ENCODE assay signal across 8 mouse cellular contexts in the genomic region with DNA sequence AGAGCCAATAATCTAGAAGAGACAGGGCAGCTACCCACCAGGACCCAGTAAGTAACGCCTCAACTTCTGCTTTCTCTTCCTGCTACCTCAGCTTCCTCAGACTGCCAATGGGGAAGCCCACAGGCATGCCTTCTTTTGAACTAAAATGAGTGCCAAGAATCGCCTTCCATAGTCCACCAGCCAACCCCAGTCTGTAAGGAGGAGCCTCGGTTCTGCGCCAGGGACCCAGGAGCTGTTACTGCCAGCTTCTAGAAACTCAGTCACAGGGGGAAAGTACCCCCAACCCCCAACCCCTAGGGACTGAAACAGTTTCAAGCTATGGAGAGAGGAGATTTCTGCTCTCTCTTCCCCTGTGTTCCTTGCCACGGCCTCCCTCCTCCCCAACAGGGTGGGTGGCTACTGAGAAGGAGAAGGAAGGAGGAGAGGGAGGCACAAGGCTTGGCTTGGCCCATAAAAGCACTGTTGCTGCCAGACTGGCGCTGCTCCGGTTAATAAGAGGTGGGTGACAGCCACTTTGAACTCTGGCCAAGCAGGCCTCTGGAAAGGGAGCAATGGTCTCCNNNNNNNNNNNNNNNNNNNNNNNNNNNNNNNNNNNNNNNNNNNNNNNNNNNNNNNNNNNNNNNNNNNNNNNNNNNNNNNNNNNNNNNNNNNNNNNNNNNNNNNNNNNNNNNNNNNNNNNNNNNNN. TPM values are rescaled to one million over a fixed set of nuclear protein-coding genes. Genes with fewer than 3 reads are reported as not detected.
DNase-seq lines count a peak whose midpoint lies in the region; ATAC-seq and TF ChIP-seq lines count a peak whose summit lies in the region.

No protein-coding gene starts in this region.

- H3K27me3 ChIP-seq in MEL (ENCODE audit: control insufficient read depth in 1 of 2, insufficient read depth in 2 of 2, low read length in 2 of 2): no peaks in the 10 kb centered on the region
- H3K27me3 ChIP-seq in forebrain, embryonic 15.5 days: no peaks in the 10 kb centered on the region
- H3K27me3 ChIP-seq in intestine, embryonic 15.5 days (replicated peaks): no peaks in the 10 kb centered on the region
- H3K27me3 ChIP-seq in lung, embryonic 16.5 days (ENCODE audit: control insufficient read depth, insufficient read depth, low read depth, low read length): peaks cover 4% of the 10 kb centered on the region; the same call in 1 of the 2 replicates

- DNase-seq in cerebellum, adult 11 months: peak; percentile 54
- DNase-seq in MEL (ENCODE audit: low read depth, low spot score): peak; percentile 95
- peak; percentile 55 for DNase-seq in ovary, postnatal 36 days (ENCODE audit: low spot score)
- DNase-seq in right cerebral cortex, postnatal 25 days: no peak

- peak overlapping the region; percentile 73 for H3K9ac ChIP-seq in MEL (ENCODE audit: control insufficient read depth, low read depth, low read length, poor library complexity, severe bottlenecking)
- 0 out of 2 replicates have a peak overlapping the region, but pooled peaks have one; percentile 20 for H3K9ac ChIP-seq in forebrain, embryonic 15.5 days (replicated peaks)
- no peak overlapping the region for H3K9ac ChIP-seq in intestine, embryonic 15.5 days
- H3K9ac ChIP-seq in lung, embryonic 16.5 days (ENCODE audit: low read length): peak overlapping the region; percentile 62

- peak; percentile 43 to 76 for TF ChIP-seq POLR2A in MEL (IDR thresholded peaks at IDR 0.05; ENCODE audit: control insufficient read depth in 1 of 2, insufficient read depth in 1 of 2, low read depth in 1 of 2, low read length in 2 of 2, poor library complexity in 1 of 2)

- peaks cover 23 to 34% of the 10 kb centered on the region in 2 experiments for H3K4me1 ChIP-seq in MEL (ENCODE audit: control insufficient read depth in 1 of 2, insufficient read depth in 2 of 2, low read length in 2 of 2)
- H3K4me1 ChIP-seq in forebrain, embryonic 15.5 days: peaks cover 29% of the 10 kb centered on the region
- peaks cover 6% of the 10 kb centered on the region for H3K4me1 ChIP-seq in intestine, embryonic 15.5 days (replicated peaks)
- H3K4me1 ChIP-seq in lung, embryonic 16.5 days (replicated peaks; ENCODE audit: control insufficient read depth, insufficient read depth, low read length): peaks cover 15% of the 10 kb centered on the region

- H3K79me2 ChIP-seq in MEL (ENCODE audit: control insufficient read depth, insufficient read depth, low read length, poor library complexity): peaks cover 18% of the 10 kb centered on the region

- ATAC-seq in cerebellum, adult (ENCODE audit: insufficient number of reproducible peaks, low FRiP score, low TSS enrichment): no peak
- ATAC-seq in forebrain, embryonic 15.5 days (replicated peaks): peak; percentile 36
- 0 out of 2 replicates have a peak, but pooled peaks have one; percentile 11 for ATAC-seq in intestine, embryonic 15.5 days
- peak; percentile 29 for ATAC-seq in lung, embryonic 16.5 days (ENCODE audit: low read depth)

- no peak for TF ChIP-seq CTCF in MEL (IDR thresholded peaks at IDR 0.05 in 2 of 3, conservative IDR thresholded peaks at IDR 0.05 in 1 of 3; ENCODE audit: control insufficient read depth in 1 of 3, insufficient read depth in 1 of 3, low read depth in 2 of 3, low read length in 3 of 3, poor library complexity in 1 of 3, severe bottlenecking in 1 of 3)

- H3K4me2 ChIP-seq in forebrain, embryonic 15.5 days (replicated peaks): peak overlapping the region; percentile 82
- H3K4me2 ChIP-seq in intestine, embryonic 15.5 days (replicated peaks): peak overlapping the region; percentile 48; the same call in 1 of the 2 replicates
- peak overlapping the region; percentile 73; the same call in 1 of the 2 replicates for H3K4me2 ChIP-seq in lung, embryonic 16.5 days (ENCODE audit: low read depth, low read length)

- peak in 1 of 2 experiments; percentile 31; a peak in 1 of 4 replicates for TF ChIP-seq EP300 in MEL (IDR thresholded peaks at IDR 0.05; ENCODE audit: low read depth in 1 of 2, low read length in 2 of 2)

- no peaks in the 10 kb centered on the region for H3K9me3 ChIP-seq in MEL (replicated peaks; ENCODE audit: insufficient read depth, low read length)
- no peaks in the 10 kb centered on the region for H3K9me3 ChIP-seq in forebrain, embryonic 15.5 days
- no peaks in the 10 kb centered on the region for H3K9me3 ChIP-seq in intestine, embryonic 15.5 days
- no peaks in the 10 kb centered on the region for H3K9me3 ChIP-seq in lung, embryonic 16.5 days (ENCODE audit: control insufficient read depth, low read length)

- H3K4me3 ChIP-seq in MEL (ENCODE audit: control insufficient read depth in 1 of 2, insufficient read depth in 1 of 2, low read depth in 2 of 2, low read length in 2 of 2): peak overlapping the region; percentile 52 to 57
- peak overlapping the region; percentile 56 for H3K4me3 ChIP-seq in forebrain, embryonic 15.5 days
- H3K4me3 ChIP-seq in intestine, embryonic 15.5 days (replicated peaks): no peak overlapping the region
- H3K4me3 ChIP-seq in lung, embryonic 16.5 days (ENCODE audit: low read length): no peak overlapping the region; the same call in 1 of the 2 replicates

- peak overlapping the region; percentile 89 for H3K27ac ChIP-seq in MEL (ENCODE audit: control insufficient read depth, low read depth, low read length)
- peak overlapping the region; percentile 67 for H3K27ac ChIP-seq in forebrain, embryonic 15.5 days (replicated peaks)
- H3K27ac ChIP-seq in intestine, embryonic 15.5 days: 0 out of 2 replicates have a peak overlapping the region, but pooled peaks have one; percentile 17
- peak overlapping the region; percentile 69 for H3K27ac ChIP-seq in lung, embryonic 16.5 days (ENCODE audit: low read length)

- TF ChIP-seq RAD21 in MEL (IDR thresholded peaks at IDR 0.05; ENCODE audit: low read depth, low read length): no peak

- H3K36me3 ChIP-seq in MEL (ENCODE audit: control insufficient read depth in 1 of 2, insufficient read depth in 2 of 2, low read length in 2 of 2): peaks cover 0 to 41% of the 10 kb centered on the region in 2 experiments; a peak in 2 of 4 replicates
- no peaks in the 10 kb centered on the region for H3K36me3 ChIP-seq in forebrain, embryonic 15.5 days
- no peaks in the 10 kb centered on the region for H3K36me3 ChIP-seq in intestine, embryonic 15.5 days
- no peaks in the 10 kb centered on the region for H3K36me3 ChIP-seq in lung, embryonic 16.5 days (ENCODE audit: control insufficient read depth, insufficient read depth, low read length)

- WGBS in forebrain, embryonic 15.5 days: 47% methylated on average over 7 of the region's 7 CpGs
- 64% methylated on average over 7 of the region's 7 CpGs for WGBS in intestine, embryonic 15.5 days
- WGBS in lung, embryonic 16.5 days: 58% methylated on average over 7 of the region's 7 CpGs

TF ChIP-seq in MEL, 35 proteins besides CTCF, POLR2A, EP300 and RAD21 (continues in another document):
- TF ChIP-seq POLR2AphosphoS2 (IDR thresholded peaks at IDR 0.05; ENCODE audit: low read length) (no peak; the same call in 1 of the 2 replicates), ZKSCAN1 (IDR thresholded peaks at IDR 0.05; ENCODE audit: low read depth, low read length) (no peak), JUND (IDR thresholded peaks at IDR 0.05; ENCODE audit: low read depth, low read length) (no peak), MYB (IDR thresholded peaks at IDR 0.05; ENCODE audit: low read depth, low read length) (no peak), POLR2AphosphoS5 (IDR thresholded peaks at IDR 0.05; ENCODE audit: borderline replicate concordance, low read depth, low read length) (0 out of 2 replicates have a peak, but pooled peaks have one; percentile 14)

RNA-seq across cellular contexts. Expression of gene Cuedc2, which starts 0.9 kb away (rescaled TPM):
- total RNA-seq in MEL (2012; rRNA removed): 270 and 302 TPM in 2 replicates
- 100 to 1,000 TPM; 251 to 297 TPM for polyA plus RNA-seq in MEL (2012; ENCODE audit: insufficient read depth in 1 of 2, insufficient read length in 2 of 2, low read depth in 1 of 2, low replicate concordance in 2 of 2, missing spikeins in 1 of 2)
- 351 and 362 TPM in 2 replicates for polyA plus RNA-seq in forebrain, embryonic 15.5 days (2015; fragmentation: Nextera tagmentation; extraction: Ambion mirVana)
- 126 and 138 TPM in 2 replicates for polyA plus RNA-seq in intestine, embryonic 15.5 days (2015; fragmentation: Nextera tagmentation; extraction: Ambion mirVana)
- 144 and 153 TPM in 2 replicates for polyA plus RNA-seq in lung, embryonic 16.5 days (2015; fragmentation: Nextera tagmentation; extraction: Ambion mirVana)

RNA-seq across cellular contexts. Expression of gene Mfsd13a, which starts 1.5 kb away (rescaled TPM):
- 4.7 and 5.5 TPM in 2 replicates for total RNA-seq in MEL (2012; rRNA removed)
- polyA plus RNA-seq in MEL (2012; ENCODE audit: insufficient read depth in 1 of 2, insufficient read length in 2 of 2, low read depth in 1 of 2, low replicate concordance in 2 of 2, missing spikeins in 1 of 2): 10 to 100 TPM in 1 of 2 experiments, not detected in 1; 45.9 TPM
- 8.7 and 9.3 TPM in 2 replicates for polyA plus RNA-seq in forebrain, embryonic 15.5 days (2015; fragmentation: Nextera tagmentation; extraction: Ambion mirVana)
- 13.5 and 14.2 TPM in 2 replicates for polyA plus RNA-seq in intestine, embryonic 15.5 days (2015; fragmentation: Nextera tagmentation; extraction: Ambion mirVana)
- 10.4 and 11.4 TPM in 2 replicates for polyA plus RNA-seq in lung, embryonic 16.5 days (2015; fragmentation: Nextera tagmentation; extraction: Ambion mirVana)

RNA-seq across cellular contexts. Expression of gene 2310034G01Rik, which starts 10.7 kb away (rescaled TPM):
- 0.50 and 0.78 TPM in 2 replicates for total RNA-seq in MEL (2012; rRNA removed)
- under 1 TPM in 1 of 2 experiments, not detected in 1; 0.95 TPM for polyA plus RNA-seq in MEL (2012; ENCODE audit: insufficient read depth in 1 of 2, insufficient read length in 2 of 2, low read depth in 1 of 2, low replicate concordance in 2 of 2, missing spikeins in 1 of 2)
- polyA plus RNA-seq in forebrain, embryonic 15.5 days (2015; fragmentation: Nextera tagmentation; extraction: Ambion mirVana): 2.5 and 2.6 TPM in 2 replicates
- 1.1 and 1.7 TPM in 2 replicates for polyA plus RNA-seq in intestine, embryonic 15.5 days (2015; fragmentation: Nextera tagmentation; extraction: Ambion mirVana)
- 1.7 and 1.9 TPM in 2 replicates for polyA plus RNA-seq in lung, embryonic 16.5 days (2015; fragmentation: Nextera tagmentation; extraction: Ambion mirVana)

RNA-seq across cellular contexts. Expression of gene Fbxl15, which starts 11.4 kb away (rescaled TPM):
- 12.1 and 12.7 TPM in 2 replicates for total RNA-seq in MEL (2012; rRNA removed)
- 10 to 100 TPM in 1 of 2 experiments, not detected in 1; 13.2 TPM for polyA plus RNA-seq in MEL (2012; ENCODE audit: insufficient read depth in 1 of 2, insufficient read length in 2 of 2, low read depth in 1 of 2, low replicate concordance in 2 of 2, missing spikeins in 1 of 2)
- polyA plus RNA-seq in forebrain, embryonic 15.5 days (2015; fragmentation: Nextera tagmentation; extraction: Ambion mirVana): 37.5 and 40.2 TPM in 2 replicates
- 15.6 and 16.7 TPM in 2 replicates for polyA plus RNA-seq in intestine, embryonic 15.5 days (2015; fragmentation: Nextera tagmentation; extraction: Ambion mirVana)
- polyA plus RNA-seq in lung, embryonic 16.5 days (2015; fragmentation: Nextera tagmentation; extraction: Ambion mirVana): 12.0 and 13.3 TPM in 2 replicates

RNA-seq across cellular contexts. Expression of gene Psd, which starts 12.5 kb away (rescaled TPM):
- 1.9 and 4.5 TPM in 2 replicates for total RNA-seq in MEL (2012; rRNA removed)
- polyA plus RNA-seq in MEL (2012; ENCODE audit: insufficient read depth in 1 of 2, insufficient read length in 2 of 2, low read depth in 1 of 2, low replicate concordance in 2 of 2, missing spikeins in 1 of 2): 10 to 100 TPM in 1 of 2 experiments, not detected in 1; 17.2 TPM
- 78.2 and 79.9 TPM in 2 replicates for polyA plus RNA-seq in forebrain, embryonic 15.5 days (2015; fragmentation: Nextera tagmentation; extraction: Ambion mirVana)
- 34.8 and 36.2 TPM in 2 replicates for polyA plus RNA-seq in intestine, embryonic 15.5 days (2015; fragmentation: Nextera tagmentation; extraction: Ambion mirVana)
- 3.4 and 4.3 TPM in 2 replicates for polyA plus RNA-seq in lung, embryonic 16.5 days (2015; fragmentation: Nextera tagmentation; extraction: Ambion mirVana)

Comparison
In these comparisons a context has a peak if more than half of its experiments do, and no peak if none do; other contexts are left out.
1. H3K27ac ChIP-seq: peak in every context shown above with its lines; median percentile 89 in MEL; 69 in lung, embryonic 16.5 days; 67 in forebrain, embryonic 15.5 days; 17 in intestine, embryonic 15.5 days.
2. H3K4me3 ChIP-seq: peak in MEL (2 of 2) and forebrain, embryonic 15.5 days (single experiment); none in intestine, embryonic 15.5 days (single experiment) and lung, embryonic 16.5 days (single experiment).
3. Peak in every context shown above with its lines, with median percentiles within 50 percentile points of each other: H3K4me2 ChIP-seq.